Mouse (Mus musculus): ENCODE data around the gene Ung. TPM values are rescaled to one million over a fixed set of nuclear protein-coding genes. Genes with fewer than 3 reads are reported as not detected.
A peak's percentile ranks its signal among the peaks of the same experiment; 100 is the strongest.

Gene Ung
- polyA plus RNA-seq, 1 experiment from 2014 or later = 46.4 TPM

DNA sequence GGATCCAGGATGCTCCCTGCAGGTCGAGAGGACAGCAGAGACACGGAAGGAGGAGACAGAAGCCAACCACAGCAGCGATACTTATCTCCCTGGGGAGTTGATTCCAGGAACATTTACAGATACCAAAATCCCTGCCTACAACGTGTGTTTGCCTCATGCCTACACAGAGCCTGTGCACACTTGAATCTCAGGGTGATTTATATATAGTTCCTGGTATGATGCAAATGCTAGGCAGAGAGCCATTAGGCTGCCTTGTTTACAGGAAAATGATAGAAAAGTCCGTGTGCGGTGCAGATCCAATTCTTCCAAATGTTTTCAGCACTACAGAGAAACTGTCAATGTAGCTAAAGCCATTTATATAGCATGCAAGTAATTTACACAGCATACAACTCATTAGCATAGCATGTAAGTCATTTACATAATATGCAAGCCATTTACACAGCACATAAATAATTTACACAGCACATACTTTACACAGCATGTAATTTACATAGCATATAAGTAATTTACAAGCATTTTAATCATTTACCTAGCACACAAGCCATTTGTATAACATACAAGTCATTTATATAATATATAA lies 33.0 kb downstream of the Ung start:
- DNase-seq (ENCODE audit: low spot score) = no peak

DNA sequence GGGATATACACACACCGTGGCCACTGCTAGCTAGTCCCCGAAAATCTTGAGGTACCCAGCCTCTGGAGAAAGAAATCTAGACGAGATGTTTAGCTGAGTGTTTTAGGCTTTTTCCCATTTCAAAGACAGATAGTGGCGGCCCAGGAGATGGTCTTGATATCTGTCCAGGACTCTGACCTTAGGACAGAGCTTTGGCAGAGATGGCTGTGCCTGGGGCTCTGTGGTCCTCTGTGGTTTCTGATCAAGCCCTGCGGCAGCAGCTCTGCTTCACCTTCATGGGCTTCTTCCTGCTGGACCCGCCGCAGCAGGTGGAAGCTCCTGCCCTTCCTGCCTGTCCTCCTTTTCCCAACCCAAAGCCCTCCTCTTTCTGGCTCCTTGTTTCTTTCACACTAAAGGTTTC lies 40.2 kb downstream of the Ung start:
- DNase-seq (ENCODE audit: low spot score) = no peak

DNA sequence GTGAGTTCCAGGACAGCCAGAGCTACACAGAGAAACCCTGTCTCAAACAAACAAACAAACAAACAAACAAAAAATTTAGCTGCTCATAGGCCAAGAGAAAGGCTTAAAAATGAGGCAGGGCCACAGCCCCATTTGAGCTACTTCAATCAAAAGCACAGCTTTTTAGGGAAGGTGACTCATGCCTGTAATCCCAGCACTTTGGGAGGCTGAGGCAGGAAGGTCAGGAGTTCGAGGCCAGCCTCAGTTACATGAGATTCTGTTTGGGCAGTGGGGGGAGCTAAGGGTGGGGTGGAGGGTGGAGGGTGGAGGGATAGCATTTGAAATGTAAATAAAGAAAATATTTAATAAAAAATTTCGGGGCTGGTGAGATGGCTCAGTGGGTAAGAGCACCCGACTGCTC lies 42.8 kb downstream of the Ung start:
- no peak for DNase-seq (ENCODE audit: low spot score)

DNA sequence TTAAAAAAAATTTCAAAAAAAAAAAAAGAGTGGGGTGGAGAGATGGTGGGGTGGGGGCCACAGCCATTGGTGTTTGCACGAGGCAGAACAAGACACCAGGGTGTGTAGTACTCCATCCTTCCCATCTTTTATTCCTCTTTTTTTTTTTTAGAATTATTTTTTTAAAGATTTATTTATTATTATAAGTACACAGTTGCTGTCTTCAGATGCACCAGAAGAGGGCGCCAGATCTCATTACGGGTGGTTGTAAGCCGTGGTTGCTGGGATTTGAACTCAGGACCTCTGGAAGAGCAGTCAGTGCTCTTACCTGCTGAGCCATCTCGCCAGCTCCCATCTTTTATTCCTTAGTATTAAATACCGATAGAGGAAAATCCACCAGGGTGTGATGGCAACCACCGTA lies 43.3 kb downstream of the Ung start:
- DNase-seq (ENCODE audit: low spot score) = no peak

DNA sequence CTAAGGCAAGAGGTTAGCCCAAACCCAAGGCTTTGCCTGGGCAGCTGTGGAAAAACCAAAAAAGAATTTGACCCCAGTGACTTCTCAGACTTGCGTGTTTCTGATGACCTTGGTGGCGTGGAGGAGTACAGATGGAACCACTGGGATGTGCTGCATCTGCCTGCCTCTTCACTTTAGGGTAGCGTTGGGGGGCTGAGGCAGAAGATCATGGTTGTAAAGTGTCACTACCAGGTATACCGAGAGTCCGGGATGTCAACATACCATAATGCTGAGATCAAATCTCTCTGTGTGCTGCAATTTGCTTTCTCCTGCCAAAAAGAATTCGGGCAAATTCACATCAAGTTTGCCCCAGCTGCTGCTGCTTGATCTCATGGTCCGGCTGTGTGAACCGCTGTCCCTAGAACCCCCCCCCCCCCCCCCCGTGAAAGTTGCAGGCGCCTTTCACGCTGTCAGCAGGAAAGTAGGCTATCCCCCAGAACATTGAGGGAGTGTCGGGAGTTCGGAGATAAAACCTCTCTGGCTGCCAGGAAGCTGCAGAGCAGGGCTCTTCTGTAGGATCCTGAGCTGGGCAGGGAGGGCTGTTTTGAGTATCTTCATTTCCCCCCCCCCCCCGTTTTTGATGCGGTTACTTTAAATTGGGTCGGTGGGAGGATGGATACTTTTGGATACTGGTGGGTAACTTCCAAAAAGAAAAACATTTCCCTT lies 43.8 kb downstream of the Ung start:
- DNase-seq (ENCODE audit: low spot score) = no peak

DNA sequence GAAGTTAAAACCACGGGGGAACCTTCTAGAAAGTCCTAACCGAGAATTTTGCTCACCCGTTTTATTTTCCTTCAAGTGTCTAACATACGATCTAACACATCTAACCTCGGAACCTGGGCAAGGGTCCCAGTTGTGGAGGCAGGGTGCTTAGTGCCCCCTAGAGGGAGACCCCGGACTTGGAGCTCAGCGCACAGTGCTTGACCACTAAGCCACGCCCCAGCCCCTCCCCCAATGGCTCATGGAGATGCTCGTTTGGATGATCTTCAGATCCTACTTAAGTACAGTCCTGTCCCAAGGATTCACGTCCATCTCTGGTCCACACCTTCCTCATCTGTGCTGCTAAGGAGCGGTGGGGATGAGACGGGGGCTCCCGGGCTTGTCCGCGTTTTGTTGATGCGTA lies 44.5 kb downstream of the Ung start:
- peak; percentile 33 for DNase-seq (ENCODE audit: low spot score)

DNA sequence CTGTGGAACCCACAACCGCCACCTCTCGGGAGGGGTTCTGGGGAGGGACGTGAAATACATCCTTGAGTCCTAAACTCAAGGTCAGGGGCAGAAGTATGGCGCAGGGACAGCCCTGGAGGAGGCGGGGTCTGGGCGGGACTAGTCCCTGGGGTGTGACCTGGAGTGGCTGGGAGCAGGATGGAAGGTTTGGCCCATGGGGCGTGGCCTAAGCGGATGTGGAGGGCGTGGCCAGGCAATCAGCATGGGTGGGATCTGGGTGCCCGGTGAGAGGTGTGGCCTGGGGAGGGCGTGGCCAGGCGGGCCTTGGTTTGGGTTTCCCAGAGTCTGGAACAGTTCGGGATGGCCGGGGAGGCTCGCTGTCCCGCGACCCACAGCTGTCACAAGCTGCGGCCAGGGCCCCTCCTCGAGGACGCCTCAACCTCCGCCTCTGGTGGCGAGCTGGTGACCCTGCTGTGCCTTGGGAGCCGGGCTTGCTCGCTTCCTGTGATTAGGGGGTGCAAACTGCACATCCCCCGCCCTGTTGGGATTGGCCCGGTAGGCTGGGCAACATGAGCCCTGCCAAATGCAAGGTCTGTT lies 45.5 kb downstream of the Ung start:
- peak; percentile 66 for DNase-seq (ENCODE audit: low spot score)

DNA sequence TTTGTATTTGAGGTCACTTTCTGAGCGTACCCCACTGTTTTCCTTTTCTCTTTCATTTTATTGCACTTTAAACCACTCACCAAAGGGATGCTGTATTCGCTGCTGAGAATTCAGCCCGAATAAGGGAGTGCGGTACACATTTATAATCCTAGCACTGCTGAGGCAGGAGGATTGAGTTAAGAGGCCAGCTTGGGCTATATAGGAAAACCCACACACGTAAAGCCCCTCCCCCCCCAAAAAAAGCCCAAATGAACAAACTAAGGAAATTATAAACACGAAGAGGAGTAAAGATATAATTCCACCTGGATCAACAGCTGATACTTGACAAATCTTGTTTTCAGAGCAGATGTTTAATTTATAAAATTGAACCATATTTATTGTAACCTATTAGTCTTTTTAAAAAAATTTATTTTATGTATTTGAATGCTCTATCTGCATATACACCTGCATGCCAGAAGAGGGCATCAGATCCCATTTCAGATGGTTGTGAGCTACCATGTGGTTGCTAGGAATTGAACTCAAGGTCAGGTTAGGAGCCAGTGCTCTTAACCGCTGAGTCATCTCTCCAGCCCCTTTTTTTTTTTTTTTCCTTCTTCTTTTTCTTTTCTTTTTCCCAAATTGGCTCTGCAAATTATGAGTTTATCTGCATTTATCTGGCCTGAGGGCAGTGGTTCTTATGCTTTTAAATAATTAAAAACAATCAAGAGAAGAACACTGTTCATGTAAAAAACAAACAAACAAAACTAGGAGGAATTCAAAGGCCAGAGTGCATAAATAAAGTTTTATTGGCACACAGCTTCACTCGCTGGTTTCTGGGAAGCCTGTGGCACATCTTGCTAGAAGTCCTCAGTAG lies 46.6 kb downstream of the Ung start:
- DNase-seq (ENCODE audit: low spot score) = no peak

DNA sequence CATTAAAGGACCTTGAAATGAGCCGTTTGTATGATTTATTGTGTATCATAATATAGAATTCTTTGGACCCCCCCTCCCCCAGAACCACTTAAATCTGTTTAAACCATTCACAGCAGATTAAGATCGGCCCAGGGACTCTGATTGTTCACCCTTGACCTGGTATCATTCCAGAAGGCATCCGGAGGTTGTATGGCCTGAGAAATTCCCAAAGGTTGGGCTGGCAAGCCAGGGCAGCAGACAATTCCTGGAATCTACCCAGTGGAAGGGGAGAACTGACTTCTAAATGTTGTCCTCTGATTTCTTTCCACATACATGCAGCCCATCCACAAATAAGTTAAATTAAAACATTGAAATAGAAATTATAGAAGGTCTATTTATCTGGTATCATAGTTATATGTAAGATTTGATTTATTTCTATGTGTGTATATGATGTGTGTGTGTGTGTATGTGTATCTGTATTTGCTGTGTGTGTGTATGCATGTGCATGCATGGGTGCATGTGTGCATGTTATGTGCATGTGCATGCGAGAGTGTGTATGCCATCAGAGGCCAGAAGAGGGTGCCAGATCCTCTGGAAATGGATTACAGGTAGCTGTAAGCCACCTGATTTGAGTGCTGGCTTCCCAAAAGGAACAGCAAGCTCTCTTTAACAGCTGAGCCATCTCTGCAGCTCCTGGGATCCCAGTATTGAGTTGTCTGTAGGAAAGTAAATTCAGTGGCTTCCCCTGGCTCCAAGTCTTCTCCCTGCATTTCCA lies 48.0 kb downstream of the Ung start:
- no peak for DNase-seq (ENCODE audit: low spot score)

DNA sequence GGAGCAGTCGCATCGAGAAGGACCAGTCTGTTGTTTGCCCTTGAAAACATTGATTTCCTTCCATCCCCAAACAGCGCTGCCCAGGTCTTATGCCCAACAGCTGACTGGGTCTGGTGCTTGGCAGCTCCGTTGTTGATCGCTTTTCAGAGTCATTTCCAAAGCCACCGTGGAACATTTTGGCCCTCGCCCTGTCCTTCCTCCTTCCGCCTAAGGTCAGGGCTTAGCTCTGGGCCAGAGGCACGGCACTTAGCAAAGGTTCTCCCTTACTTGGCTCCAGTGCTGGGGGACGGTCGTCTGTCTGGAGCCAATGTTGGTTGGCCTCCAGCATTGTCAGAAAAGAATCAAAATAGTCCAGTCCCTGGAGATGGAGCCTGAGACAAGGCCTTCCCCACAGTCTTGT lies 49.4 kb downstream of the Ung start:
- no peak for DNase-seq (ENCODE audit: low spot score)

DNA sequence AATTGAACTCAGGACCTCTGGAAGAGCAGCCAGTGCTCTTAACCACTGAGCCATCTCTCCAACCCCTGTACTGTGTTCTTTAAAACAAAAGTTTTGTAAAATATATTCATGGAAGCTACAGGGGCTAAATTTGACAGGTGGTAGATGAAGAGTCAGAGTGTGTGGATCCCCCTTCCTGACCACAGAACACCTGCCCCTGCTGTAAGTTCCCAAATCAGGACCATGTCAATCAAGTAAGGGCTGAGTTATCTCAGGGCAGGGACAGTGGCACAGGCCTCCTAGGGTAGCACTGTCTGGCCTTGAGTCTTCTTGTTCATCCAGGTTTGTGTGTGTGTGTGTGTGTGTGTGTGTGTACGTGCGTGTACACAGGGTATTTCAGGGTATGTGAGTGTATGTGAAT lies 53.3 kb downstream of the Ung start:
- no peak for DNase-seq (ENCODE audit: low spot score)

DNA sequence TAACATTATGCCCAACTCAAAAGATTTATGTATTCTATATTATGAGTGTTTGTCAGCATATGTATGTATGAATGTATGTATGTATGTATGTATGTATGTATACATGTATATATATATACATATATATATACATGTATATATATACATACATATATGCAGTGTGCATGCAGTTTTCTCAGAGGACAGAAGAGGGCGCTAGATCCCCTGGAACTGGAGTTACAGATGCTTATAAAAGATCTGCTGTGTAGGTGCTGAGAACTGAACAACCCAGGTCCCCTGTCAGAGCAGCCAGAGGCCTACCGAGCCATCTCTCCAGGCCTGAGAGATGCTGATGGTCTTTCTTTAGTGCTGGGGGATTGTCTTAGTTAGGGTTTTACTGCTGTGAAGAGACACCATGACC lies 56.9 kb downstream of the Ung start:
- DNase-seq (ENCODE audit: low spot score) = no peak

Other genes with a start within 250 kb of the Ung start
- 71.3 and 75.3 TPM in 2 replicates for gene Coro1c, start 221.6 kb upstream of the Ung start, polyA plus RNA-seq (2015; fragmentation: Nextera tagmentation; extraction: Ambion mirVana)
- 4.2 and 4.4 TPM in 2 replicates for gene Ssh1, start 136.5 kb upstream of the Ung start, polyA plus RNA-seq (2015; fragmentation: Nextera tagmentation; extraction: Ambion mirVana)
- 0.08 and 0.16 TPM in 2 replicates for gene Dao, start 126.7 kb upstream of the Ung start, polyA plus RNA-seq (2015; fragmentation: Nextera tagmentation; extraction: Ambion mirVana)
- 7.4 and 8.8 TPM in 2 replicates for gene Usp30, start 64.9 kb upstream of the Ung start, polyA plus RNA-seq (2015; fragmentation: Nextera tagmentation; extraction: Ambion mirVana)
- gene Svop, start 38.8 kb upstream of the Ung start, polyA plus RNA-seq (2015; fragmentation: Nextera tagmentation; extraction: Ambion mirVana) = not detected in 2 replicates
- gene Alkbh2, start 2.2 kb upstream of the Ung start, polyA plus RNA-seq (2015; fragmentation: Nextera tagmentation; extraction: Ambion mirVana) = 8.2 and 10.1 TPM in 2 replicates
- gene Acacb, start 16.1 kb downstream of the Ung start, polyA plus RNA-seq (2015; fragmentation: Nextera tagmentation; extraction: Ambion mirVana) = 0.80 and 1.1 TPM in 2 replicates
- gene Foxn4, start 143.4 kb downstream of the Ung start, polyA plus RNA-seq (2015; fragmentation: Nextera tagmentation; extraction: Ambion mirVana) = 0.05 and 0.13 TPM in 2 replicates
- gene Myo1h, start 158.8 kb downstream of the Ung start, polyA plus RNA-seq (2015; fragmentation: Nextera tagmentation; extraction: Ambion mirVana) = 0.27 and 0.55 TPM in 2 replicates